Mouse (Mus musculus): ENCODE results near the gene Rbm33. TPM values are rescaled to one million over a fixed set of nuclear protein-coding genes. Genes with fewer than 3 reads are reported as not detected.
A peak's percentile ranks its signal among the peaks of the same experiment; 100 is the strongest.

Rbm33 gene
- polyA plus RNA-seq (2012; rRNA removed): 49.1 and 52.6 TPM in 2 replicates

GRCm38 (mm10) chr5:28316722-28317245 is at the start of gene Rbm33:
TSS of gene Rbm33 (plus strand) at chr5:28317121.
- DNase-seq (ENCODE audit: extremely low spot score in 1 of 2, low spot score in 1 of 2): peak; percentile 49 to 85

GRCm38 (mm10) chr5:28267576-28267975 is 49.3 kb upstream of the Rbm33 start:
- DNase-seq (ENCODE audit: extremely low spot score in 1 of 2, low spot score in 1 of 2): no peak

- no peak for DNase-seq (ENCODE audit: extremely low spot score in 1 of 2, low spot score in 1 of 2)
Measured at GRCm38 (mm10) chr5:28269469-28269991, 47.4 kb upstream of the Rbm33 start.

- no peak for DNase-seq (ENCODE audit: extremely low spot score in 1 of 2, low spot score in 1 of 2)
Measured at GRCm38 (mm10) chr5:28272836-28273235, 44.1 kb upstream of the Rbm33 start.

- DNase-seq (ENCODE audit: extremely low spot score in 1 of 2, low spot score in 1 of 2): no peak
Measured at GRCm38 (mm10) chr5:28277279-28277678, 39.6 kb upstream of the Rbm33 start.

- no peak for DNase-seq (ENCODE audit: extremely low spot score in 1 of 2, low spot score in 1 of 2)
Measured at GRCm38 (mm10) chr5:28289111-28289510, 27.8 kb upstream of the Rbm33 start.

GRCm38 (mm10) chr5:28290630-28291029 is 26.3 kb upstream of the Rbm33 start:
- no peak for DNase-seq (ENCODE audit: extremely low spot score in 1 of 2, low spot score in 1 of 2)

GRCm38 (mm10) chr5:28291118-28291850 is 25.6 kb upstream of the Rbm33 start:
- no peak for DNase-seq (ENCODE audit: extremely low spot score in 1 of 2, low spot score in 1 of 2)

- DNase-seq (ENCODE audit: extremely low spot score in 1 of 2, low spot score in 1 of 2): no peak
Measured at GRCm38 (mm10) chr5:28292281-28292680, 24.6 kb upstream of the Rbm33 start.

- DNase-seq (ENCODE audit: extremely low spot score in 1 of 2, low spot score in 1 of 2): peak; percentile 32 to 94
Measured at GRCm38 (mm10) chr5:28293990-28294389, 22.9 kb upstream of the Rbm33 start.

GRCm38 (mm10) chr5:28298161-28298560 is 18.8 kb upstream of the Rbm33 start:
- DNase-seq (ENCODE audit: extremely low spot score in 1 of 2, low spot score in 1 of 2): no peak

GRCm38 (mm10) chr5:28298693-28299092 is 18.2 kb upstream of the Rbm33 start:
- no peak for DNase-seq (ENCODE audit: extremely low spot score in 1 of 2, low spot score in 1 of 2)

- no peak for DNase-seq (ENCODE audit: extremely low spot score in 1 of 2, low spot score in 1 of 2)
Measured at GRCm38 (mm10) chr5:28299346-28299745, 17.6 kb upstream of the Rbm33 start.

- DNase-seq (ENCODE audit: extremely low spot score in 1 of 2, low spot score in 1 of 2): no peak
Measured at GRCm38 (mm10) chr5:28302671-28303070, 14.2 kb upstream of the Rbm33 start.

- DNase-seq (ENCODE audit: extremely low spot score in 1 of 2, low spot score in 1 of 2): no peak
Measured at GRCm38 (mm10) chr5:28304551-28304950, 12.4 kb upstream of the Rbm33 start.

- no peak for DNase-seq (ENCODE audit: extremely low spot score in 1 of 2, low spot score in 1 of 2)
Measured at GRCm38 (mm10) chr5:28315526-28315925, 1.4 kb upstream of the Rbm33 start.

- DNase-seq (ENCODE audit: extremely low spot score in 1 of 2, low spot score in 1 of 2): peak in 1 of 2 experiments; percentile 13
Measured at GRCm38 (mm10) chr5:28316151-28316721, 685 bp upstream of the Rbm33 start.

- peak in 1 of 2 experiments; percentile 14 for DNase-seq (ENCODE audit: extremely low spot score in 1 of 2, low spot score in 1 of 2)
Measured at GRCm38 (mm10) chr5:28317253-28317916, 464 bp downstream of the Rbm33 start.

GRCm38 (mm10) chr5:28317917-28318267 is 971 bp downstream of the Rbm33 start:
- DNase-seq (ENCODE audit: extremely low spot score in 1 of 2, low spot score in 1 of 2): no peak

GRCm38 (mm10) chr5:28318671-28319070 is 1.8 kb downstream of the Rbm33 start:
- DNase-seq (ENCODE audit: extremely low spot score in 1 of 2, low spot score in 1 of 2): no peak

- no peak for DNase-seq (ENCODE audit: extremely low spot score in 1 of 2, low spot score in 1 of 2)
Measured at GRCm38 (mm10) chr5:28321769-28322168, 4.8 kb downstream of the Rbm33 start.

All from frontal cortex, adult 2 months (tissue).